Mouse (Mus musculus): ENCODE measurements around the gene Gm7978.
"Not testable (repeated sequence)": the region's sequence is repeated elsewhere in the genome, so short reads cannot be mapped to it uniquely, and the experiment has no call there.

Gm7978 gene

GRCm38 (mm10) chr5:95736073-95736472 is at the start of gene Gm7978:
Gene Gm7978, minus strand, starts transcription at chr5:95736173.
- in situ Hi-C loops (cut with MboI, MseI), result loop anchor here (10.0 kb wide), 1 partner anchor 1301 kb away; no protein-coding TSS in a partner anchor

- in situ Hi-C loops (cut with MboI, MseI), result not testable (repeated sequence)
Observed at GRCm38 (mm10) chr5:95775690-95776089, 39.7 kb upstream of the Gm7978 start, which contains the start of gene E330014E10Rik. Gene E330014E10Rik, plus strand, starts transcription at chr5:95775990.

DNA sequence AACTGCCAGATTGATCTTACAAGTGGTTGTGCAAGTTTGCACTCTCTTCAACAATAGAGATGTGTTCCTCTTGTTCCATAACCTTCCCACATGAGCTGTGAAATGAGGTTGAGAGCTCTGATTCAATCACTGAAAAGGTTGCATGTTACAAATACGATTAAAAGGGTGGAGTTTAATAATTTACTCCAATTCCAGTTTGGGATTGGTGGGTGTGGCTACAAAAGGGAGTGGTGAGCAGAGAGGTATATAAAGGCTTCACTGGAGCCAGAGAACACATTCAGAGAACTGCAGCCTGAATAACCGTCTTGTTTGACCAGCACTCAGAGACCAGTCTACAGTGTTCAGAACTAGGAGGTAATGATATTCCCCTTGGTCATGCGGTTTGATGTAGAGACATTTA is 5.7 kb upstream of the Gm7978 start, which contains the start of gene Gm7982:
Gm7982 (plus strand) TSS at position 301 of the 400 bp plus-strand sequence.
- in situ Hi-C loops (cut with MboI, MseI), result not testable (repeated sequence)

Data from regulatory T cell (primary cell).